Mouse (Mus musculus): Measurements from ENCODE around the gene Fto. TPM values are rescaled to one million over a fixed set of nuclear protein-coding genes. Genes with fewer than 3 reads are reported as not detected.

Gene Fto
- total RNA-seq, 1 experiment = 16.8 TPM

DNA sequence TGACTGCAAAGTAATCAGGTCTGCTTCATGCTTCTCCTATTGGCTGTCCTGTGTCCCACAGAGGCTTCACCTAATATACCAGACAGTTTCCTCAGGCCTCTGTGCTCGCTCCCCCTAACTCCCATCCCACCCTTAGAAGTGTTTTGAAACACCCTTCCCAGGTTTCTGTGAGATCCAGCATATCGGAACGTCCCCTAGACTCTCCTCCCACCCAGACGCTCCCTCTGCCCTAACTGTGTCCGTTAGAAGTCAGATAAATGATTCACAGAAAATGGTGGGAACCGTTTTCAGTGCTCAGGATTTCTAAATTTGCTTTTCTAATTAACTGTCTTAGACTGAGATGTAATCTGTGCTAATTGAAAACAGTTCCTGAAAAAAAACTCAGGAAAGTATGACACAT, 323.6 kb downstream of the Fto start:
- peaks cover 2% of the 10 kb centered on the region for H3K9me3 ChIP-seq (ENCODE audit: control insufficient read depth, insufficient read depth, low read depth, low read length)
- in situ Hi-C loops (cut with MboI; ENCODE audit: low sequenced_read_pairs in 2 of 2, unreplicated experiment in 2 of 2) = no loop called here
- no peak overlapping the region for H3K4me3 ChIP-seq (ENCODE audit: insufficient read depth in 1 of 2, low read depth in 1 of 2, low read length in 2 of 2, poor library complexity in 1 of 2, severe bottlenecking in 1 of 2)
- no peaks in the 10 kb centered on the region; the same call in none of the 2 replicates for H3K36me3 ChIP-seq (ENCODE audit: control insufficient read depth, insufficient read depth, low read length, poor library complexity, severe bottlenecking)
- no peak overlapping the region for H3K9ac ChIP-seq (ENCODE audit: insufficient read depth, low read depth, low read length, poor library complexity, severe bottlenecking)
- H3K4me1 ChIP-seq (ENCODE audit: control insufficient read depth in 2 of 2, insufficient read depth in 2 of 2, low read length in 2 of 2, poor library complexity in 1 of 2) = no peaks in the 10 kb centered on the region
- no peak overlapping the region for H3K27ac ChIP-seq (ENCODE audit: insufficient read depth, low read depth, low read length, poor library complexity, severe bottlenecking)
- DNase-seq (ENCODE audit: low read depth, low spot score) = no peak
- TF ChIP-seq ZNF384 (IDR thresholded peaks at IDR 0.05; ENCODE audit: low read depth, low read length) = no peak
- TF ChIP-seq HCFC1 (IDR thresholded peaks at IDR 0.05; ENCODE audit: borderline replicate concordance, insufficient read depth, low read length) = no peak
- TF ChIP-seq ZC3H11A (IDR thresholded peaks at IDR 0.05; ENCODE audit: borderline replicate concordance, low read depth, low read length) = no peak
- no peak for TF ChIP-seq CHD2 (IDR thresholded peaks at IDR 0.05; ENCODE audit: low read depth, low read length)
- TF ChIP-seq MAFK (IDR thresholded peaks at IDR 0.05; ENCODE audit: insufficient read depth, low read depth, low read length) = no peak

- in situ Hi-C loops (cut with MboI; ENCODE audit: low sequenced_read_pairs in 2 of 2, unreplicated experiment in 2 of 2) = no loop called here
- TF ChIP-seq MAFK (IDR thresholded peaks at IDR 0.05; ENCODE audit: insufficient read depth, low read depth, low read length) (no peak), HCFC1 (IDR thresholded peaks at IDR 0.05; ENCODE audit: borderline replicate concordance, insufficient read depth, low read length) (no peak), ZNF384 (IDR thresholded peaks at IDR 0.05; ENCODE audit: low read depth, low read length) (no peak), ZC3H11A (IDR thresholded peaks at IDR 0.05; ENCODE audit: borderline replicate concordance, low read depth, low read length) (no peak), CHD2 (IDR thresholded peaks at IDR 0.05; ENCODE audit: low read depth, low read length) (no peak)
- Histone ChIP-seq H3K9me3 (ENCODE audit: control insufficient read depth, insufficient read depth, low read depth, low read length) (peaks cover 2% of the 10 kb centered on the region), H3K9ac (ENCODE audit: insufficient read depth, low read depth, low read length, poor library complexity, severe bottlenecking) (no peak overlapping the region), H3K36me3 (ENCODE audit: control insufficient read depth, insufficient read depth, low read length, poor library complexity, severe bottlenecking) (no peaks in the 10 kb centered on the region; the same call in none of the 2 replicates), H3K27ac (ENCODE audit: insufficient read depth, low read depth, low read length, poor library complexity, severe bottlenecking) (no peak overlapping the region), H3K4me1 (ENCODE audit: control insufficient read depth in 2 of 2, insufficient read depth in 2 of 2, low read length in 2 of 2, poor library complexity in 1 of 2) (no peaks in the 10 kb centered on the region), H3K4me3 (ENCODE audit: insufficient read depth in 1 of 2, low read depth in 1 of 2, low read length in 2 of 2, poor library complexity in 1 of 2, severe bottlenecking in 1 of 2) (no peak overlapping the region)
- DNase-seq (ENCODE audit: low read depth, low spot score) = no peak
These were observed 324.4 kb downstream of the Fto start for GRCm38 (mm10) chr8:91637684-91638083.

DNA sequence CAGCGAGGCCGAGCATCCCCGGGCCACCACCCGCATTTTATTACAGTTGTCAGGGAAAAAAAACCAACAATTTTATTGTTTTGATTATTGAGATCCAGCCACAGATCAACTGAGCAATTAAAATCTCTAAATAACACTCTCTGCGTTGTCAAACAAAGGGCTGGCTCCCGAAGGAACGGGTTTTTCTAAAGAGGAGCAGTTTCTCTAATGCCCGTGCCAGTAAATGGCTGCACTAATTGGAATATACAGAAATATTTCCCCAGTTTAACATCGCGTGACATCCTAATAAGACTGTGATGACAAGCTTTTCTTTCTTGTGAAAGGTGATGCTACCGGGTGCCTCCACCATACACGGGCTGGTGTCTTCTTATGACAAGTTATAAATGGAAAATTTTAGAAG, 324.9 kb downstream of the Fto start:
- no peak for DNase-seq (ENCODE audit: low read depth, low spot score)
- Histone ChIP-seq H3K4me1 (ENCODE audit: control insufficient read depth in 2 of 2, insufficient read depth in 2 of 2, low read length in 2 of 2, poor library complexity in 1 of 2) (no peaks in the 10 kb centered on the region), H3K27ac (ENCODE audit: insufficient read depth, low read depth, low read length, poor library complexity, severe bottlenecking) (no peak overlapping the region), H3K9ac (ENCODE audit: insufficient read depth, low read depth, low read length, poor library complexity, severe bottlenecking) (no peak overlapping the region), H3K9me3 (ENCODE audit: control insufficient read depth, insufficient read depth, low read depth, low read length) (peaks cover 2% of the 10 kb centered on the region), H3K4me3 (ENCODE audit: insufficient read depth in 1 of 2, low read depth in 1 of 2, low read length in 2 of 2, poor library complexity in 1 of 2, severe bottlenecking in 1 of 2) (no peak overlapping the region), H3K36me3 (ENCODE audit: control insufficient read depth, insufficient read depth, low read length, poor library complexity, severe bottlenecking) (no peaks in the 10 kb centered on the region; the same call in none of the 2 replicates)
- in situ Hi-C loops (cut with MboI; ENCODE audit: low sequenced_read_pairs in 2 of 2, unreplicated experiment in 2 of 2) = no loop called here
- TF ChIP-seq ZNF384 (IDR thresholded peaks at IDR 0.05; ENCODE audit: low read depth, low read length) (no peak), CHD2 (IDR thresholded peaks at IDR 0.05; ENCODE audit: low read depth, low read length) (no peak), MAFK (IDR thresholded peaks at IDR 0.05; ENCODE audit: insufficient read depth, low read depth, low read length) (no peak), ZC3H11A (IDR thresholded peaks at IDR 0.05; ENCODE audit: borderline replicate concordance, low read depth, low read length) (no peak), HCFC1 (IDR thresholded peaks at IDR 0.05; ENCODE audit: borderline replicate concordance, insufficient read depth, low read length) (no peak)

- in situ Hi-C loops (cut with MboI; ENCODE audit: low sequenced_read_pairs in 2 of 2, unreplicated experiment in 2 of 2) = no loop called here
- DNase-seq (ENCODE audit: low read depth, low spot score) = no peak
- H3K9me3 ChIP-seq (ENCODE audit: control insufficient read depth, insufficient read depth, low read depth, low read length) = peaks cover 2% of the 10 kb centered on the region
These were observed 327.1 kb downstream of the Fto start for GRCm38 (mm10) chr8:91640471-91640870.

More at GRCm38 (mm10) chr8:91640471-91640870, 327.1 kb downstream of the Fto start:
- H3K9ac ChIP-seq (ENCODE audit: insufficient read depth, low read depth, low read length, poor library complexity, severe bottlenecking) = no peak overlapping the region
- TF ChIP-seq MAFK (IDR thresholded peaks at IDR 0.05; ENCODE audit: insufficient read depth, low read depth, low read length) (no peak), ZC3H11A (IDR thresholded peaks at IDR 0.05; ENCODE audit: borderline replicate concordance, low read depth, low read length) (no peak), CHD2 (IDR thresholded peaks at IDR 0.05; ENCODE audit: low read depth, low read length) (no peak), HCFC1 (IDR thresholded peaks at IDR 0.05; ENCODE audit: borderline replicate concordance, insufficient read depth, low read length) (no peak), ZNF384 (IDR thresholded peaks at IDR 0.05; ENCODE audit: low read depth, low read length) (no peak)
- no peaks in the 10 kb centered on the region; the same call in 1 of the 2 replicates for H3K36me3 ChIP-seq (ENCODE audit: control insufficient read depth, insufficient read depth, low read length, poor library complexity, severe bottlenecking)
- no peaks in the 10 kb centered on the region for H3K4me1 ChIP-seq (ENCODE audit: control insufficient read depth in 2 of 2, insufficient read depth in 2 of 2, low read length in 2 of 2, poor library complexity in 1 of 2)
- no peak overlapping the region for H3K4me3 ChIP-seq (ENCODE audit: insufficient read depth in 1 of 2, low read depth in 1 of 2, low read length in 2 of 2, poor library complexity in 1 of 2, severe bottlenecking in 1 of 2)
- no peak overlapping the region for H3K27ac ChIP-seq (ENCODE audit: insufficient read depth, low read depth, low read length, poor library complexity, severe bottlenecking)
